Mouse (Mus musculus) adrenal gland, postnatal 10 days (tissue): ENCODE results near the gene Nacc2. TPM values are rescaled to one million over a fixed set of nuclear protein-coding genes. Genes with fewer than 3 reads are reported as not detected.

Experiments used
- DNase-seq: peaks from one replicate; pipeline ENCODE4 v3.0.0; 2021; ENCODE audit warnings: mixed read lengths
- long read RNA-seq, 2 experiments: library from polyadenylated mRNA; stranded (forward); transcript quantifications; one replicate each; pipeline ENCODE4 v2.0.0; 2021
- total RNA-seq, 2 experiments: library from RNA; stranded (reverse); gene quantifications; 2 replicates each; pipeline ENCODE4 v1.2.3; 2021

Gene Nacc2
- 10 to 100 TPM; 19.9 to 31.0 TPM for total RNA-seq
- long read RNA-seq, experiment 1, full-length matches to known transcripts: 8 of 36 reads
- long read RNA-seq, experiment 1, partial matches to known transcripts: 12 of 36 reads
- long read RNA-seq, experiment 1, other reads (novel, unspliced or antisense): 16 of 36 reads
- long read RNA-seq, experiment 2, full-length matches to known transcripts: 23 of 35 reads
- long read RNA-seq, experiment 2, partial matches to known transcripts: 3 of 35 reads
- long read RNA-seq, experiment 2, other reads (novel, unspliced or antisense): 9 of 35 reads

DNA sequence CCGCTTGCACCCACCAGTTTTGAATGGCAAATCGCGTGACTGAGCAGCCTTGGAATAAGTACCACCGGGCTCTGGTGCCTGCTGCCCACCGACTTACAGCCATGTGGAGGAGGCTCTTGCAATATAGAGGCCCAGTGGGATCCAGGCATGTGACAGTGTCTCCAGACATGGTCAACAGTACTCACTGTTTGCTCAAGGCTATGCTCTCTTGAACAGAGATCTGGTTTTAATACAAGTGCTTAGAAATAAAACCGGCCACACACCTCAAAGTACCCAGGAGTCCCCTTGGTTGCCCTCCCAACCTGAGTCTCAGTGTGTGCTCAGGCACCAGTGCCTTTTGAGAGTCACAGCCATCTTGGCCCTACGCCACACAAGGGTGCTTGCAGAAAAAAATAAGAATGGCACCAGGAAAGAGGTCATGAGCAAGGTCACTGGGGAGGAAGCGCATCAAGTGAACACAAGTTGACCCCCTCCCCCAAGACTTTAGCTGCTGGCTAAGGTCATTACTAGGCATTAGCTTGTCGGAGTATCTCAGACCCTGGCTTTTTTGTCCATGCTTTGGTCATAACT lies at the start of gene Nacc2:
Gene Nacc2, minus strand, starts transcription at position 142 of the 570 bp plus-strand sequence.
- DNase-seq: peak; percentile 49

DNA sequence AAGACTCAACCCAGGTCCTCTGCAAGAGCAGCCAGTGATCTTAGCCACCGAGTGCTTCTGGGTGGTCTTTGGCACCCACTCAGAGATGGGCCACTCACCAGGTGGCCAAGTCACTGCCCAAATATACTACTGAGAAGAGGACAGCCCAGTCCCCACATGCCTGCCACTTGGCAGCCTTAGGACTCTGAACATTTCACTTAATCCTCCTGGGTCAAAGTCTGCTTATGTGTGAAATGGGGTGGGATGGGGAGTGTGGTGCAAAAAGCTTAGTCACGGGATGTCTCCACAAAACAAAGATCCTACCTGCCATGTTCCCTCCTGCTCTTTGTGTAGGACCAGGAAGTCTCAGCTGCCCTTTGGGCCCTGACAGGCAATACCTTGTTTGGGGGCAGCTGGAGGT lies 49.1 kb upstream of the Nacc2 start:
- no peak for DNase-seq

DNA sequence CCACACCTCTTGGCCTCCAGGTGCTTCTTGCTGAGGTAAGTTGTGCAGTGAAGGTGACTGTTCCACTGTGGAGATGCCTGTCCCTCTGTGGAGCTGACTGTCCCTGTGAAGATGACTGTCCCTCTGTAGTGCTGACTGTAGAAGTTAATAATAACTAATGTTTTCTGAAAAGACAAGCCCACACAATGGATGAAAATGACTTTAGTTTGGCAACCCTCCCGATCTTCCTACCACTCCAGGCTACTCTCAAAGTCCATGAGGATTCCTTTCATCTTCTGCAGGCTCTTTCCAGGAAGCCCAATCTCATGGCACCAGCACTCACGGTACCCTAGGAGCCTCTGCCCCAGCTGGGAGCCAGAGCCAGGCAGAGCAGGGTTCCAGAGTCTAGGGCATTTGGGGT lies 47.4 kb upstream of the Nacc2 start:
- DNase-seq: no peak

DNA sequence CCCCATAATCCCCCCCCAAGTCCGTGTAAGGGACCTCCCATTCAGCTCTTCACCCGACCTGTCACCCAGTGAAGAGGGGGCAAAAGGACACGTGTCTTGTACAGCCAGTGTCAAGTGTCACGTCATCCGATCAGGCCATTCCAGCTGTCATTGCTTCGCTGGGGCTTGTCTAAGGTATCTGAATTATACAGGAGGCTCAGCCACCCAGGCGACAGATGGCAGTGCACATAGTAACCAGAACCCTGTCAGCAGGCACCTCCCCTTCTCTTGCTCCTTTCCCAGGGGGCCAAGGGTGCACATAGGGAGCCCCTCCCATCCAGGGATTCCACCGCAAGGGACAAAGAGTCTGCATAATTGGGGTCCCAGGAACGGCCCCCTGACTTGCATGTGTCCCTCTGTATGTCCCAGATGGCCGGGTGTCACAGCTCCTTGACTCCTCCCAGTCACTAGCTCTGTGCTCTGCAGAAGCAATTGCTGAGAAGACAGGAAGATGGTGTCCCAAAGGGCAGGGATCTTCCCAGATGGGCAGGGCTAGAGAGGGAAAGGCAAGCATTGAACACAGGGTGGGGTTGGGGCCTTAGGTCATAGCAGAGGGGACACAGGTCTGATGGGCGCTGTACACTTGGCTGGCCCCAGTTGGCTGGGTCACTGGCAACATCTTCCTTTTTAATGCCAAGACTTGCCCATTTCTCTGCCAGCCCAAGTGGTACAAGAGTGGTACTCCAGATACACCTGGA lies 46.0 kb upstream of the Nacc2 start:
- DNase-seq: no peak

DNA sequence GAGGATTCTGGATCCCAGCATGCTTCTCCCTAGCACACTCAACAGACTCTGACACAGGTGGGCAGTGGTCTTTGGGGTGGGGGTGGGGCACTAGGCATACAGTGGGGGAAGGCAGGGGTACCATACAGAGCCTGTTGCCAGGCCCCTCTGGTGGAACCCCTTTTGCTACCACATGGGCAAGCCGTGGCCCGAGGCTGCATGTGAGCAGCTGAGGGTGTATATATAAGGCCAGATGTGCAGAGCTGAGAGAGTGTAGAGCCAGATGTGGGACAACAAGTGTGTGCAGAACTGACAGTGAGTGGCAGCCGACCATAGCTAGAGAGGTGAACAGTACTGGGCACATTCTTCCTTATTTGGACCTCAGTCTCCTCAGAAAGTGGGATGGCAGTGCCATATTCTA lies 43.9 kb upstream of the Nacc2 start:
- no peak for DNase-seq

DNA sequence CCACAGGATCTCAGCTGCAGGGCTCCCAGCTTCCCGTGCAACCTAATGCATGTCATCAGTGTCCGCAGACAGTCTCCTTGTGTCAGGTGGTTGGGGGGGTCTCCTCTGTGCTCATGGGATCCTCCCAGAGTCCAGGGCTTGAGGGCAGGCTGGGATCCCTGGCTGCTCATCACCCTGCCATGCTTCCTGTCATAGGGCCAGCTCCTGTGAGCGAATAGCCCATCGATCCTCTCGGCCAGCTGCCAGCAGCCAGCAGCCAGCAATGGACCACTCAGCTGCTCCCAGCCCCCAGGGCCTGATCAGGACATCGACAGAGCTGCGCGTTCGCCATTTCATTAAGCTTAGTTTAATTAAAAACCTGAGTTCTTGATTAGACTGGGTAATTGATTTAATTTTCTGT lies 35.0 kb upstream of the Nacc2 start:
- no peak for DNase-seq

DNA sequence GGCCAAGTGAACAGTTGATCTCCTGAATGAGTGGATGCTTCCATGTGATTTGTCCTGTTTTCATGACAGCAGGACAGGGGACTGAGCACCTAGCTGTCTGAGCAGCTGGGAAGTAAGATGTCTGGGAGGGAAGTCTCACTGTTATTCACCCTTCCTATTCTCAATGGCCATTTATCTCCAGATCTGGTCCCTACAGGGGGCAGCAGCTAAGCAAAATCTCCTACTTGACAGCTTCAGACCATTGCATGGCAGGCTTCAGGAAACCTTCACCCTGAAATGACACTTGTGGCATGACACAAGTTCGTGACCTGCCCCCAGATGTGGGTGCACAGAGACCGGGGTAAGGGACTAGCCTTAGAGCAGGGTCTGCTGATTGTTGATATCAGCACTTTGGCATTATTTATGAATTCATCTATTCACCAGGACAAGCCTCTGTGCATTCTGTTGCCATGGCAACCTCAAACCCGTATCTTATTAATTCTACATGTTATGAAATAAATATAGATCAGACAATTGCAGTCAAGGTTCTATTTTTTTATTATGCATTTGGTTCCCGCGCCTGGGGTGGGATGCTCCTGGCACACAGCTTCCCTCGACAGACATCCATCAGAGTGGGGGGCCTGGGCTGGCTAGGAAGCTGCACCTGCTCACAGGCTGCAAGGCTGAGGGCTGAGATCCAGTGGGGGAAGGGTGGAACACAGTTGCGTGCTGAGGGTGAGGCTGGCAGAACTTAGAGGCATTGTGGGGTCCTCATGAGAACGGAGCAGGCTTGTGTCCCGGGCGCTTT lies 33.4 kb upstream of the Nacc2 start:
- no peak for DNase-seq

DNA sequence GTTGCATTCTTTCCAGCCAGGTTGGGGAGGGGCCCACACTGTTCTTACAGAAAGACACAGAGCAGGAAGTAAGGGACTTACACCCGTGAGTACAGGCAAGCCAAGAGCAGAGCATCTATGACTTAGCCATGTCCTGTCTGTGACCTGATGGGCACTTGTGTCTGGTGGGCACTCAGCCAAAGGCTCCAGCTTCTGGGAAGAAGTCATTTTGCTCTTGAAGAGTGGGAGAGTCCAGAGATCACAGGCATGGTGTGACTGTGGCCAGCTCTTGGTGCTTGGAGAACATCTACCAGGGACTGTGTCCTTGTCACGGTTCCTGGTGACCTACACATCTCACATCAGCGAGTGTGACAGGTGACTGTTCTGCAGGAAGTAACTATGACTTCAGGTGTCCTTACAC lies 32.7 kb upstream of the Nacc2 start:
- DNase-seq: no peak

DNA sequence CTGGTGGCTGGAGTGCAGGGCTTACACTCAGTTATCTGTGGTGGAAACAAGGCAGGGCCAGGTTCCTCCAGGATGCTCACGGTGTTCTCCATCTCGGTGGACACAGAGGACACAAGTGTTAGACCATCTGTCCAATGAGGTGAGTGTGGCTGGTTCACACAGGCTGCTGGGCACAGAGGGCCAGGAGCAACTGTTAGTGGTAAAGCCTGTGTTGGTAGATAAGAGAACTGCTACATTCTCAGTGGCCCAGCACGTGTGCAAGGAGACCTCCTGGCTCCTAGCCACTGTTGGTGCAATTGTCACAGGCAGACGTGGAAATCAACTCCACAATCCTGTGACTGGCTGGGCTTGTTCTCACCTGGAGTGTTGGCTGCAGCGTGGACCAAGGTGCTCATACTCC lies 31.6 kb upstream of the Nacc2 start:
- DNase-seq: no peak

DNA sequence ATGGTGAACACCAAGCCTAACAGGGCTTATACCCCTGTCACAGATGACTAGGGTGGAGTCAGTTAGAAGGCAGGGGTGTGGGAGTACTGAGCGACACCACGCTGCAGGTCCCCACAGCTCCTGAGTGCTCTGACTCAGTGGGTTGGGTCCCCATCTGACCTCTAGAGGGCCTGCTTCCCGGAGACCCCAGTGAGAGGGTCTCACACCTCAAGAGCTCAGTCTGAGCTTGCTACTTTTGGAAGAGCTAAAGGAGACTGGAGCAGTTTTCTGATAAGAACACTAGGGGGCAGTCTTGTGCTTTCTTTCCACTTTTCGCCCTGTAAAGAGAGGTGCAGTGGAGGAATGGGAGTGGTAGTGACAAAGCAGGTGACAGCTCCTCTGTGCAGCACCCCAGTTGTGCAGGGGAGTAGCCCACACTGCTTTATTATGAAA lies 30.9 kb upstream of the Nacc2 start:
- DNase-seq: peak; percentile 54

DNA sequence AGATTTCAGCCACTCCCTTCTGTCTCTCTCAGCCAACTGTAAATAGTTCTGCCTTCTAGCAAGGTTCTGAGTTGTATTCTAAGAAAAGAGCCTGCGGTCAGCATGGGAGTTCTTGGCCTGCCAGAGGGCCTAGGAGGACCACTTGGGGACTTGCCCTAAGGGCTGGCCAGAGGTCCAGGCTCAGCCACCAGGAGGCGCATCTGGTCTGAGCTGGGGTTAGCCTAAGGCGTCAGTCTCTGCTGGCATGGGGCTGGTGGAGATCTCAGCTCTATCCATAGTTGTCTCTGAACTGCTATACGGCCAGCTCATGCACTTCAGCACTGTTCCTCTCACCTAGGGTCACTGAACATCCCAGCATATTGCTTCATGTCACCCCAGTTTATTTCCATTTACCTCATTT lies 30.3 kb upstream of the Nacc2 start:
- peak; percentile 75 for DNase-seq

DNA sequence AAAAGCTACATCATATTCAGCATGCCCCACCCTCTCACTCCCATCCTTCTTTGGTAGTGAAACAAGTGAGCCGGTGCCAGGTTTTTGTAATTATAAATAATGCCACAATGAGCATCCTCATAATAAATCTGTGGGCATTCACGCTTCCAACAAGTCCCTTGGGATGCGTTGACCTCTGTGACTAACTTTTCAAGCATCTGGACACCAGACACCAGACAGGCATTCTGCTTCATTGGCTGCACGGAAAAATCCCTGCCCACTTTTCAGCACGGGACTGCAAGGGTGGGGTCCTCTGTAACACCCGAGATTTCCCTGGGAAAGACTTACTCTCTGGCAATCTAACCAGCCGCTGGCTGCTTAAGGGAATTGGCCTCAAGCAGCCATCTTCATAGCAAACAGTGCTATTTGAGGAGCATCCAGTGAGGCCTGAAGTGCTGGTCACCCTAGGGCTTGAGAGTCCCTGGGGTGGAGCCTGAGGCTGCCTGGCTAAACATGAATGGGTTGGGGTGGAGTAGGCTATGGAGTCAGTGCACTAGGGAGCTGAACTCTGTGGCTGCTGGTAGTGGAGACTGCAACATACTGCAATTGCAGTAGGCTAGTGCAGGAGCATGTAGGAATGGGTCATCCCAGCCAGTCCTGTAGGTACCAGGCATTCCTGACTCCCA lies 24.8 kb upstream of the Nacc2 start:
- no peak for DNase-seq

DNA sequence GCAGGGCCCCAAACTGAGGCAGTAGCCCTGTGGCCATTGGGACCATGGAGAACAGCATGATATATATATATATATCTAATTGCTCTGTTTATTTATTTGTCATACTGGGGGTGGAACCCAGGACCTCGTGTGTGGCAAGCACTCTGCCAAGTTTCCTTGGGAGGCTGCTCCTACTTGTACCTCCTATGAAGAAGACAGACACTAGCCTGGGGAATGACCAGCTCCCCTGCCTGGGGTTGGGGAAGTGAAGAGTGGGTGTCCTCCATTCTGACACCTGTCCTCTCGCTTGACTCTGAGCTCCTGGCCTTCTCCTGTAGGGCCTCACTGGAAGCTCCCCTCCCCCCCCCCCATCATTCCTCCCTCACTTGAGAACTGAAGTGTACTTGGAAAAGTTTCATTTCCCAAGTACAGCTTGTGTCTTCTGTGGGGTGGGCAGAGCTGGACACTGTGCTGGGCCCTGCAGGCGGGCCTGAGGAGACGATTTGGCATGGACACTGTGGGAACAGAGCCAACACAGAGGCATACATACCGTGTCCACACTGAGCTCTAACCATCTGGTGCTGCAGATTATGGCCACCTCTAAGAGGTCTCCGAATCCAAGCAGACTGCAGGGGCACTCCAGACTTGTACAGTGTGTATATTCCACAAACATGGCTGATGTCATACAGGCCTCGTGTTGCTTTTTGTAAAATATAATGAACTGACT lies 23.5 kb upstream of the Nacc2 start:
- DNase-seq: no peak

DNA sequence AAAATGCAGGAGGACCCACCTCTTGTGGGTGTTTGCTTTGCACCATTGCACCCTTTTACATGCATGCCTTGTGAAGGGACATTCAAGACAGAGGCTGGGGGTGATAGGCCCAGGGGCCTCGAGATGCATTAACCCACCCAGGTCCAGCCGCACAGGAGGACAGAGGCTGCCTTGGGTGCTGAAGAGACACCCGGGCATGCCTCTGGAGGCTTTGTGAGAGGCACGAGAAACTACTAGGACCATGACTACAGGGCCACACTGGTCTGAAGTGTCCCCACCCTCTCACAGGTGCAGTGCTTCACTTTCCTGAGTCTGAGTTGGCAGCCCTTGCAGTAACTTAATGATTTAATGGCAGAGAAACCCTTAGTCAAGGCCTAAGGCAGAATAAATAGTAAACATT lies 22.1 kb upstream of the Nacc2 start:
- no peak for DNase-seq

DNA sequence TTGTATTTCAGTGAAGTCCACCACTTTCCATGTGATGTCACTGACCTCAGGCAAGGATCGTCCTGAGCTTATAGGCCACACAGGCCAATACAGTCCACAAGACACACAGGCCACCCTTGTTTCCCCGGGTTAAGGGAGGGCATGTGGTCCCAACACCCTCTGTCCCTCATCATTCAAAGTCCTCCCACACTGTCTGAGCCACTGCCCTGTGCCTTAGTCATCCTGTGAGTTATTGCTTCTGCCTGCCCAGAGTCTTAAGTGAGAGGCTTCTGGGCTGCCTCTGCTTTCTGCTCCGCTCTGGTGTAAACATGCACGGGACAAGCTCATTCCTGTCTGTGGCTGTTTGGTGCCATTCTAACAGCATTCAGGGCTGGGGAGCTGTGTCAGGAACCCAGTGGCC lies 21.3 kb upstream of the Nacc2 start:
- DNase-seq: peak; percentile 45

DNA sequence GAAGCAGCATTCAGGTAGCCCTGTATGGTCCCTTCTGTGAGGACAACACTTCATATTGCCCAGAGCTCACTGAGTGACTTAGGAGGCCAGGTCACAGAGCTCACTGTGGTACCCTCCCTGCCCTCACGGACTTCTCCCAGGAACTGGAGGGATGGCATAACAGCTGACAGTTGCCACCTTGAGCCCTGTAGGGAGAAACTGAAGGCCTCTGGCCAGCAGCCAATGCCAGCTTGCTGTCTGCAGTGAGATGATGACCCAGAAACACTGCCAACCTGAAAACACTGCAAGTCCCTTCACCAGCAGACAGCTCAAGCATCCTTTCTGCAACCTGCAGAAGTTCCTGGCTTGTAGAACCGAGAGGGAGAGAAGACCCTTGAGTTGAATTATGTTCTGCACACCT lies 20.5 kb upstream of the Nacc2 start:
- DNase-seq: peak; percentile 85

DNA sequence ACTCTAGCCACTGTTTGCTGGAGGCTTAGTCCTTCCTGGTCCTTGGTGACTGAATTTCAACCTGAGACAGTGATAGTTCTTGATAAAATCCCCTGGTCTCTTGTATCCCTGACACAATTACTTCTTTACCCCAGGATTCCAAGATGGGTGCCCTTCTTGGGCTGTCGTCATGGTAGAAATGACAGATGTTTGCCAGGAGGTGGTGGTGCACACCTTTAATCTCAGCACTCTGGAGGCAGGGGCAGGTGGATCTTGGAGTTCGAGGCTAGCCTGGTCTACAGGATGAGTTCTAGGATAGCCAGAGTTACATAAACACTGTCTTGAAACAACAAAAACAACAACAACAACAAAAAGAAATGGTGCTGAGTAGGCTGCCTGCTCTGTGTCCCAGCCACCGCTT lies 20.0 kb upstream of the Nacc2 start:
- DNase-seq: no peak

DNA sequence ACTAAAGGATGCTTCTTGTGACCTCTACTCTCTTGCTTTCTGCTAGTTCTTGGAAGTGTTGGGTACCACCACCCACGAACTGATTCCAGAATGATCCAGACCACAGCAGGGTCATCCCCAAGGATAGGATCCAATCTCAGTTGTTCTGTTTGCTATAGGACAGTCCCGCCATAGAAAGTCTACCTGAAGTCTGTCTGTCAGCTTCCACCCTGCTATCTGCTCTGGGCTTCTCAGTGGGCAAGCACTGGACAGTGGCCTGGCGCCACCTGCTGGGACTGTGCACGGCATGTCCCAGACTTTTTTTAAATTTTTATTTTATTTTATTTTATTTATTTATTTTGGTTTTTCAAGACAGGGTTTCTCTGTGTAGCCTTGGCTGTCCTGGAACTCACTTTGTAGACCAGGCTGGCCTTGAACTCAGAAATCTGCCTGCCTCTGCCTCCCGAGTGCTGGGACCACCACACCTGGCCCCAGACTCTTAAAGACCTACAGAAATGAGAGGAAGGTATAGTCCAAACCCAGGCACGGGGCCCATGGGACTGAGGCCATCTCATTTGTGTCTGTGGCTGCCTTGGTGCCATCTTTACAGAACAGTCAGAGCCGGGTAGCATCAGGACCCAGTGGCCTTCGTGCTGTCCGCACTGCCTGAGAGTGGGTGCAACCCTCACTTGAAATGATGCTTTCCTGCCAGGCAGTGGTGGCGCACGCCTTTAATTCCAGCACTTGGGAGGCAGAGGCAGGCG lies 19.0 kb upstream of the Nacc2 start:
- DNase-seq: peak; percentile 82

DNA sequence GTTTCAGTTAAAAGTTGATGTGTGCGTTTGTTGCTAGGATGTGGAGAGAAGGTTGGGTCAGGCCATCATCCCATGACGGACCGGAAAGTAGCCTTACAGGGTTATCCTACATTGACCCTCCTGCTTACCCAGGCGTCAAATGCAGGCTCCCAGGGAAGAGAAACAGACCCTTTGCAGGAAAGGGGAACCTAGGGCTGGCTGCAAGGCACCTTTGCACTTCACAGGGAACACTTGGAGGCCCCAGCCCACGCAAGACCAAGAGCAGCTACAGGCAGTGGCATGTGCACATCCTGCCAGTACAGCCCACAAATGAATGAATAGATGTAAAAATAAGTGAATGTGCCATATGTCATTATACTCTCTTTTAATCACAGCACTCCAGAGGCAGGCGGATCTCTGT lies 17.9 kb upstream of the Nacc2 start:
- no peak for DNase-seq

DNA sequence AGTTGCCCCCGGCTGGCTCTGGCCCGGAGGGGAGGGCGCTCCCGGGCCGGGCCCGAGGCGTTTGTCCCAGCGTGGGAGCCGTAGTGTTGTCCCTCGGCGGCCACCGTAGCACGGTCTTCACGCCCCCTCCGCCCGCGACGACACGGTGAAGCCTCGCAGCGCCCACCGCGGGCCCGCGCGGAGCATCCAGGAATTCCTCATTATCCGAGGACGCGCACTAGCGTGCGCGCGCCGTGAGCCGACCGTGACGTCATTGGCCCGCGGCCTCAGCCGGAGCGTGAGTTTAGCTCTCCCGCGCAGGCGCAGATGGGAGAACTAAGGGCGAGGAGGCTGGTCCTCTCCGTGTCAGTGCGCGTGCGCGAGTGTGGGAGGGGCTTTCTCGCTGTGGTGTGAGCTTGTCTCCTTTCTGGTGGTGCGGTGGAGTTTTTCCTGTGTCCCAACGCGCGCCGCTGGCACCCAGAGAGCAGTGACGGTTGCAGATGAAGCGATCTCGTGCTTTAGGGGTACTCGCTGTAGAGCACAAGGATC lies 17.3 kb upstream of the Nacc2 start:
- peak; percentile 100 for DNase-seq
